Mouse (Mus musculus): Measurements from ENCODE around the gene Hes5. TPM values are rescaled to one million over a fixed set of nuclear protein-coding genes. Genes with fewer than 3 reads are reported as not detected.

The Hes5 gene
- 159 and 269 TPM in 2 replicates for polyA plus RNA-seq (2014; fragmentation: Nextera tagmentation; extraction: Ambion mirVana)

DNA sequence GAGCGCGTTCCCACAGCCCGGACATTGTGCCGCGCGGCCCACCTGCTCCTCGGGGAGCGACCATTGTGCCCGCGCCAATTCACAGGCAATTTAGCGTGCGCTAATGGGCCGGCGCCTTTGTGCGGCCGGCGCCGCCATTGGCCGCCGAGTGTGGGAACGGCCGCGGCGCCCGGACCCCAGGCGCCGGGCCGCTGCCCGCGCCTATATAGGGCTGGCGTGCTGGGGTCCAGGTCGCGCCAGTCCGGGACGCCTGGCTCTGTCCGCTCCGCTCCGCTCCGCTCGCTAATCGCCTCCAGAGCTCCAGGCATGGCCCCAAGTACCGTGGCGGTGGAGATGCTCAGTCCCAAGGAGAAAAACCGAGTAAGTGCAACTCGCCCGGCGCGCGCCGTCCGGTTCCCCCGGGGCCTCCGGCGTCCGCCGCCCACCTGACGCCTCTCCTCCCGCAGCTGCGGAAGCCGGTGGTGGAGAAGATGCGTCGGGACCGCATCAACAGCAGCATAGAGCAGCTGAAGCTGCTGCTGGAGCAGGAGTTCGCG lies at the start of gene Hes5:
Hes5 (plus strand) TSS at position 234 of the 536 bp plus-strand sequence.
- no peaks in the 10 kb centered on the region for H3K9me3 ChIP-seq (ENCODE audit: control insufficient read depth, low read length)
- peak within 1 kb of the TSS; percentile 84 for H3K4me3 ChIP-seq (ENCODE audit: low read depth, low read length)
- peaks cover 15% of the 10 kb centered on the region for H3K27me3 ChIP-seq (ENCODE audit: control insufficient read depth, insufficient read depth, low read length)
- peak within 1 kb of the TSS; percentile 79 for H3K4me2 ChIP-seq (replicated peaks; ENCODE audit: low read depth, low read length)
- DNase-seq (ENCODE audit: low spot score) (peak; percentile 93), ATAC-seq (ENCODE audit: low FRiP score) (peak; percentile 80)
- H3K4me1 ChIP-seq (replicated peaks; ENCODE audit: control insufficient read depth, insufficient read depth, low read length): peaks cover 37% of the 10 kb centered on the region
- peak within 1 kb of the TSS; percentile 98 for H3K27ac ChIP-seq (ENCODE audit: low read depth, low read length)
- WGBS: under 1% methylated on average over 58 of the region's 65 CpGs
- no peaks in the 10 kb centered on the region for H3K36me3 ChIP-seq (ENCODE audit: control insufficient read depth, insufficient read depth, low read length)
- H3K9ac ChIP-seq (ENCODE audit: low read depth, low read length): peak within 1 kb of the TSS; percentile 97

GRCm38 (mm10) chr4:154911644-154912043 lies 49.1 kb upstream of the Hes5 start:
- Histone ChIP-seq H3K27ac (ENCODE audit: low read depth, low read length) (no peak overlapping the region), H3K27me3 (ENCODE audit: control insufficient read depth, insufficient read depth, low read length) (no peaks in the 10 kb centered on the region), H3K36me3 (ENCODE audit: control insufficient read depth, insufficient read depth, low read length) (no peaks in the 10 kb centered on the region), H3K4me3 (ENCODE audit: low read depth, low read length) (no peak overlapping the region), H3K4me1 (replicated peaks; ENCODE audit: control insufficient read depth, insufficient read depth, low read length) (no peaks in the 10 kb centered on the region), H3K4me2 (replicated peaks; ENCODE audit: low read depth, low read length) (no peak overlapping the region), H3K9me3 (ENCODE audit: control insufficient read depth, low read length) (no peaks in the 10 kb centered on the region), H3K9ac (ENCODE audit: low read depth, low read length) (no peak overlapping the region)
- no peak for DNase-seq (ENCODE audit: low spot score)
- 79% methylated on average over 2 of the region's 2 CpGs for WGBS
- no peak for ATAC-seq (ENCODE audit: low FRiP score)

DNA sequence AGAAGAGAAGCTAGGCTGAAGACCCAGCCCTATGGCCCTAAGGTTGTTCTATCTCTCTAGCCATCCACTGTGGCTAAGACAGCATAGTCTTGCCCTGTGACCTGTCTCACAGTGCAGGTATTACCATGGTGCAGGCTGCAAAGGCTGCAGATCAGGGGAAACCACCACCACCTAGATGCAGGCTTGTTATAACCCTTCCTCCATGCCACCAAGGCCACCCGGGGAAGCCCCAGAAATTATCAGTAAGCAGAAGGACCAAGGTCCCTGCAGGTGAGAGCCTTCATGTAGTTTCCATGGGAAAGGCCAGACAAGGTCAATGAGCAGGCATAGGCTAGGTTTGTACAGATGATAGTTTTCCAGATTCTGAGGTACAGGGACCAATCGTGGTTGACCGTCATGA lies 46.9 kb upstream of the Hes5 start:
- H3K9me3 ChIP-seq (ENCODE audit: control insufficient read depth, low read length): no peaks in the 10 kb centered on the region
- no peaks in the 10 kb centered on the region for H3K27me3 ChIP-seq (ENCODE audit: control insufficient read depth, insufficient read depth, low read length)
- DNase-seq (ENCODE audit: low spot score) (no peak), ATAC-seq (ENCODE audit: low FRiP score) (no peak)
- no peak overlapping the region for H3K9ac ChIP-seq (ENCODE audit: low read depth, low read length)
- H3K4me3 ChIP-seq (ENCODE audit: low read depth, low read length): no peak overlapping the region
- H3K27ac ChIP-seq (ENCODE audit: low read depth, low read length): no peak overlapping the region
- 97% methylated on average over 3 of the region's 3 CpGs for WGBS
- H3K4me2 ChIP-seq (replicated peaks; ENCODE audit: low read depth, low read length): no peak overlapping the region
- no peaks in the 10 kb centered on the region for H3K36me3 ChIP-seq (ENCODE audit: control insufficient read depth, insufficient read depth, low read length)
- H3K4me1 ChIP-seq (replicated peaks; ENCODE audit: control insufficient read depth, insufficient read depth, low read length): no peaks in the 10 kb centered on the region

DNA sequence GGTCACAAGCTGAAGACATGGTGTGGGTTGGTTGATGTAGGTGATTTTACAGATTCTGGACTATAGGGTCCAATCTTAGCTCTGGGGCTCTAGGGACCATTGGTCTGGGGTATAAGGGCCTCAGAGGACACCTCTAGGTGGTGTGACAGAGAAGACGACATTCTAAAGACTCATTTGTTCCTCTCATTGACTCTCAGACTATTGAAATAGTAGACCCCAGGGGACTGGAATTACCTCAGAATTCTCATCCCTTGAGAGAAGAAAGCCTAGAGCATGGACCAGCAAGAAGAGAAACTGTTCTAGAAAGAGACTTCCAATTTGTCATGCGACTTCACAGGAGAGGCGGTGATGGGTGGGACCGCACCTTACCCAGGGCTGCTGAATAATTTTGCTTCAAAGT lies 46.5 kb upstream of the Hes5 start:
- Histone ChIP-seq H3K4me2 (replicated peaks; ENCODE audit: low read depth, low read length) (no peak overlapping the region), H3K9me3 (ENCODE audit: control insufficient read depth, low read length) (no peaks in the 10 kb centered on the region)
- ATAC-seq (ENCODE audit: low FRiP score): no peak

GRCm38 (mm10) chr4:154914707-154915106 lies 46.0 kb upstream of the Hes5 start:
- 73% methylated on average over 3 of the region's 3 CpGs for WGBS
- H3K36me3 ChIP-seq (ENCODE audit: control insufficient read depth, insufficient read depth, low read length): no peaks in the 10 kb centered on the region
- H3K27ac ChIP-seq (ENCODE audit: low read depth, low read length): no peak overlapping the region
- no peaks in the 10 kb centered on the region for H3K4me1 ChIP-seq (replicated peaks; ENCODE audit: control insufficient read depth, insufficient read depth, low read length)
- ATAC-seq (ENCODE audit: low FRiP score): no peak
- H3K4me2 ChIP-seq (replicated peaks; ENCODE audit: low read depth, low read length): no peak overlapping the region
- no peak overlapping the region for H3K4me3 ChIP-seq (ENCODE audit: low read depth, low read length)
- DNase-seq (ENCODE audit: low spot score): no peak
- no peaks in the 10 kb centered on the region for H3K9me3 ChIP-seq (ENCODE audit: control insufficient read depth, low read length)
- H3K27me3 ChIP-seq (ENCODE audit: control insufficient read depth, insufficient read depth, low read length): no peaks in the 10 kb centered on the region
- H3K9ac ChIP-seq (ENCODE audit: low read depth, low read length): no peak overlapping the region

More for the DNA sequence above, 46.5 kb upstream of the Hes5 start:
- no peaks in the 10 kb centered on the region for H3K27me3 ChIP-seq (ENCODE audit: control insufficient read depth, insufficient read depth, low read length)
- WGBS: 89% methylated on average over 4 of the region's 4 CpGs
- DNase-seq (ENCODE audit: low spot score): no peak
- no peaks in the 10 kb centered on the region for H3K36me3 ChIP-seq (ENCODE audit: control insufficient read depth, insufficient read depth, low read length)
- no peaks in the 10 kb centered on the region for H3K4me1 ChIP-seq (replicated peaks; ENCODE audit: control insufficient read depth, insufficient read depth, low read length)
- H3K9ac ChIP-seq (ENCODE audit: low read depth, low read length): no peak overlapping the region
- H3K4me3 ChIP-seq (ENCODE audit: low read depth, low read length): no peak overlapping the region
- H3K27ac ChIP-seq (ENCODE audit: low read depth, low read length): no peak overlapping the region

DNA sequence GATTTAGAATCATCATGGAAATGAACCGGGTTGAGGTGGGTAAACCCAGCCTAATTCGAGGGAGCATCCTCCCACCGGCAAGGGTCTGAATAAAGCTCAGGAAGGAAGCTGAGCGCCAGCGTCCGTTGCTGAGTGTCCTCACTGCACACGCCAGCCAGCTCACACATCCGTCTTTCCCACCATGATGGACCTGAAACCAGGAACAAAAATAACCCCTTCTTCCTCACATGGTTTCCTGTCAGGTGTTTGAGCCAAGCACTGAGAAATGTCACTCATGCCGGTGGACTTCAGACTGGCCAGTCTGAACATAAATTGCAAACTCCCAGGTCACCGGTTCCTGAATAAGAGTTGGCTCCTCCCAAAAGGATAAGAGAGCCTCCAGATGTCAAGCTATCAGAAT lies 45.4 kb upstream of the Hes5 start:
- no peaks in the 10 kb centered on the region for H3K9me3 ChIP-seq (ENCODE audit: control insufficient read depth, low read length)
- WGBS: 88% methylated on average over 10 of the region's 10 CpGs
- no peaks in the 10 kb centered on the region for H3K4me1 ChIP-seq (replicated peaks; ENCODE audit: control insufficient read depth, insufficient read depth, low read length)
- H3K4me2 ChIP-seq (replicated peaks; ENCODE audit: low read depth, low read length): no peak overlapping the region
- H3K9ac ChIP-seq (ENCODE audit: low read depth, low read length): no peak overlapping the region
- no peak for DNase-seq (ENCODE audit: low spot score)
- H3K4me3 ChIP-seq (ENCODE audit: low read depth, low read length): no peak overlapping the region
- no peak for ATAC-seq (ENCODE audit: low FRiP score)
- no peaks in the 10 kb centered on the region for H3K36me3 ChIP-seq (ENCODE audit: control insufficient read depth, insufficient read depth, low read length)
- H3K27ac ChIP-seq (ENCODE audit: low read depth, low read length): no peak overlapping the region
- no peaks in the 10 kb centered on the region for H3K27me3 ChIP-seq (ENCODE audit: control insufficient read depth, insufficient read depth, low read length)

GRCm38 (mm10) chr4:154916662-154917061 lies 44.1 kb upstream of the Hes5 start:
- 86% methylated on average over 4 of the region's 4 CpGs for WGBS

GRCm38 (mm10) chr4:154922291-154922690 lies 38.4 kb upstream of the Hes5 start:
- WGBS: 82% methylated on average over 4 of the region's 4 CpGs
- Histone ChIP-seq H3K4me1 (replicated peaks; ENCODE audit: control insufficient read depth, insufficient read depth, low read length) (no peaks in the 10 kb centered on the region), H3K4me3 (ENCODE audit: low read depth, low read length) (no peak overlapping the region), H3K36me3 (ENCODE audit: control insufficient read depth, insufficient read depth, low read length) (no peaks in the 10 kb centered on the region), H3K27me3 (ENCODE audit: control insufficient read depth, insufficient read depth, low read length) (no peaks in the 10 kb centered on the region), H3K27ac (ENCODE audit: low read depth, low read length) (no peak overlapping the region), H3K9me3 (ENCODE audit: control insufficient read depth, low read length) (no peaks in the 10 kb centered on the region), H3K9ac (ENCODE audit: low read depth, low read length) (no peak overlapping the region), H3K4me2 (replicated peaks; ENCODE audit: low read depth, low read length) (no peak overlapping the region)
- ATAC-seq (ENCODE audit: low FRiP score) (no peak), DNase-seq (ENCODE audit: low spot score) (no peak)

More at GRCm38 (mm10) chr4:154916662-154917061, 44.1 kb upstream of the Hes5 start:
- Histone ChIP-seq H3K4me2 (replicated peaks; ENCODE audit: low read depth, low read length) (no peak overlapping the region), H3K27ac (ENCODE audit: low read depth, low read length) (no peak overlapping the region), H3K4me3 (ENCODE audit: low read depth, low read length) (no peak overlapping the region), H3K27me3 (ENCODE audit: control insufficient read depth, insufficient read depth, low read length) (no peaks in the 10 kb centered on the region), H3K9ac (ENCODE audit: low read depth, low read length) (no peak overlapping the region), H3K9me3 (ENCODE audit: control insufficient read depth, low read length) (no peaks in the 10 kb centered on the region), H3K4me1 (replicated peaks; ENCODE audit: control insufficient read depth, insufficient read depth, low read length) (no peaks in the 10 kb centered on the region), H3K36me3 (ENCODE audit: control insufficient read depth, insufficient read depth, low read length) (no peaks in the 10 kb centered on the region)
- DNase-seq (ENCODE audit: low spot score) (no peak), ATAC-seq (ENCODE audit: low FRiP score) (no peak)

DNA sequence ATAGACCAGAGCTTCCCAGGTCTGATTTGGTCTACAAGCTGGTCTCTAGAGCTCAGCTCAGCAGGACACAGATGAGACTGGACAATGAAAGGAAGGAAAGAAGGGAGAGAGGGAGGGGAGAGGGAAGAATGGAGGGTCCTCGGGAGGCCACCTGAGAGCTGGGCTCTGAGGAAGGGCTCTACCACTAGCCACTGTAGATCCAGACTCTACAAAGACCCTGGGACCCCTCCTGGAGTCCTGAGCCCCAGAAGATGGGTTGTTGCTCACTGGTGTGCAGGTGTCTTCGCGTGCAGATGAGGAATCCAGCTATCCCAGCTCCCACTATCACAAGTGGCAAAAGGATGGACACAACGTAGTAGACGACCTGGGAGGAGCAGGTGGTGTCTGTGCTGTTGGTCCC lies 37.8 kb upstream of the Hes5 start:
- 80% methylated on average over 5 of the region's 5 CpGs for WGBS
- H3K27ac ChIP-seq (ENCODE audit: low read depth, low read length): no peak overlapping the region
- no peak for ATAC-seq (ENCODE audit: low FRiP score)

More for the DNA sequence above, 37.8 kb upstream of the Hes5 start:
- Histone ChIP-seq H3K36me3 (ENCODE audit: control insufficient read depth, insufficient read depth, low read length) (no peaks in the 10 kb centered on the region), H3K9me3 (ENCODE audit: control insufficient read depth, low read length) (no peaks in the 10 kb centered on the region), H3K4me3 (ENCODE audit: low read depth, low read length) (no peak overlapping the region), H3K27me3 (ENCODE audit: control insufficient read depth, insufficient read depth, low read length) (no peaks in the 10 kb centered on the region), H3K4me1 (replicated peaks; ENCODE audit: control insufficient read depth, insufficient read depth, low read length) (no peaks in the 10 kb centered on the region), H3K9ac (ENCODE audit: low read depth, low read length) (no peak overlapping the region), H3K4me2 (replicated peaks; ENCODE audit: low read depth, low read length) (no peak overlapping the region)
- DNase-seq (ENCODE audit: low spot score): no peak

Measured in hindbrain, embryonic 11.5 days (tissue).